Mouse (Mus musculus) left cerebral cortex, adult 2 months (tissue): ENCODE measurements around the gene Pald1. TPM values are rescaled to one million over a fixed set of nuclear protein-coding genes. Genes with fewer than 3 reads are reported as not detected.
A peak's percentile ranks its signal among the peaks of the same experiment; 100 is the strongest.

Experiments used
- DNase-seq, 2 experiments: peaks; one replicate each; pipeline ENCODE4 v3.0.0; 2021 to 2022; ENCODE audit warnings: low spot score in 2 of 2, mixed read lengths in 1 of 2; ENCODE audit errors: extremely low spot score in 1 of 2
- H3K27ac ChIP-seq: fragments of 200-600 bp; 2 replicates; pipeline ENCODE4 v1.8.1; 2022
- H3K4me3 ChIP-seq: fragments of 200-600 bp; 2 replicates; pipeline ENCODE4 v1.8.1; 2022
- CTCF ChIP-seq: fragments of 200-600 bp; IDR thresholded peaks from 2 replicates; pipeline ENCODE4 v1.8.1; 2022; ENCODE audit warnings: antibody characterized with exemption, mild to moderate bottlenecking, moderate library complexity
- intact Hi-C: fragments of 180-260 bp; cut with DNase I; formaldehyde crosslinking; loops from one replicate; pipeline ENCODE4 v1.15.1; 2025
- total RNA-seq, 2 experiments: library from RNA; stranded (reverse); gene quantifications; 2 replicates each; pipeline ENCODE4 v1.2.3; 2021

Pald1 gene
- total RNA-seq, 2 experiments from 2014 or later: 8.1 to 8.3 TPM

- DNase-seq: peak; percentile 65 to 80
- peak; percentile 95 for TF ChIP-seq CTCF
- intact Hi-C loops: loop anchor here (1.0 kb wide), 1 partner anchor 58 kb away; no protein-coding TSS in a partner anchor
Observed at GRCm38 (mm10) chr10:61341557-61341956, 41.8 kb downstream of the Pald1 start.

DNA sequence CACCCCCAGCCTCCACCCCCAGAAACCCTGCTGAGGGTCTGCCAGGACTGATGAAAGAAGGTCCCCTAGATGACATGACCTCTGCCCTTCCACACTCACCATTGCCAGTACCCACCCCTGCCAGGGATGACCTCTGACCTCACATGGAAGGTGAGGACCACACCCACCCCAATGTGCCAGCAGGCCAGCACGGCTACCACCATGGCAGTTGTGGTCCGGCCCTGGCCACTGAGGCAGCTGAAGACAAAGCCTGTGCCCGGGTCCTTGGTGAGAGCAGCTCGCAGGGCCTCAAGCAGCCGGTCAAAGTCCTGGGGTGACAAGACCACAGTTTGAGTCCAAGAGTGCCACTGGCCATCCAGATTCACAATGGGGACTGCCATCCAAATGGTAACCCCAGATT, 42.3 kb downstream of the Pald1 start:
- H3K27ac ChIP-seq: no peak overlapping the region
- intact Hi-C loops: loop anchor here (1.0 kb wide), 1 partner anchor 58 kb away; no protein-coding TSS in a partner anchor
- H3K4me3 ChIP-seq: no peak overlapping the region
- DNase-seq: no peak
- no peak for TF ChIP-seq CTCF

More at GRCm38 (mm10) chr10:61341557-61341956, 41.8 kb downstream of the Pald1 start:
- Histone ChIP-seq H3K4me3 (no peak overlapping the region), H3K27ac (no peak overlapping the region)

GRCm38 (mm10) chr10:61340247-61340646, 43.1 kb downstream of the Pald1 start:
- intact Hi-C loops: no loop called here
- no peak for DNase-seq

GRCm38 (mm10) chr10:61339216-61339615, 44.1 kb downstream of the Pald1 start:
- intact Hi-C loops: loop anchor here (5.0 kb wide), 1 partner anchor 62 kb away; no protein-coding TSS in a partner anchor
- TF ChIP-seq CTCF: peak; percentile 11; the same call in 1 of the 2 replicates
- Histone ChIP-seq H3K27ac (no peak overlapping the region), H3K4me3 (no peak overlapping the region)
- DNase-seq: no peak

More at GRCm38 (mm10) chr10:61340247-61340646, 43.1 kb downstream of the Pald1 start:
- Histone ChIP-seq H3K4me3 (no peak overlapping the region), H3K27ac (no peak overlapping the region)
- TF ChIP-seq CTCF: no peak

DNA sequence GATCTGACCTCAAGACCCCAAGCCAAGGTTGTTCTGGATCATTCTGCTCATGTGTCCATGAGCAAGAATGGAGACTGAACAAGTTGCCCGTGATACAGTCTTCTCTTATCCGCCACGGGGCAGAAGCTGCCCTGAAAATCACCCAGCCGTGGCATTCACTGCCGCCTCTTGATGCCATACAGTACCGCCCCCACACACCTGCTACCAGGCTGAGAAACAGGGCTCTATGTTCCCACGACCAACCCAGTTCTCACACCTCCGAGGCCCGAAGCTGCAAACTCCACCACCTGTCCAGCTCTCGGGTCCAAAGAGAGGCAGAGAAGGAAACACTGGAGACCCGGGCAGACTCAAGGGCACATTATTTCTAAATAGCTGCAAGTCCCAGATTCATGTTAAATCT, 45.7 kb downstream of the Pald1 start:
- intact Hi-C loops: loop anchor here (5.0 kb wide), 1 partner anchor 60 kb away; no protein-coding TSS in a partner anchor
- Histone ChIP-seq H3K4me3 (no peak overlapping the region), H3K27ac (no peak overlapping the region)
- TF ChIP-seq CTCF: no peak
- DNase-seq: peak in 1 of 2 experiments; percentile 29

DNA sequence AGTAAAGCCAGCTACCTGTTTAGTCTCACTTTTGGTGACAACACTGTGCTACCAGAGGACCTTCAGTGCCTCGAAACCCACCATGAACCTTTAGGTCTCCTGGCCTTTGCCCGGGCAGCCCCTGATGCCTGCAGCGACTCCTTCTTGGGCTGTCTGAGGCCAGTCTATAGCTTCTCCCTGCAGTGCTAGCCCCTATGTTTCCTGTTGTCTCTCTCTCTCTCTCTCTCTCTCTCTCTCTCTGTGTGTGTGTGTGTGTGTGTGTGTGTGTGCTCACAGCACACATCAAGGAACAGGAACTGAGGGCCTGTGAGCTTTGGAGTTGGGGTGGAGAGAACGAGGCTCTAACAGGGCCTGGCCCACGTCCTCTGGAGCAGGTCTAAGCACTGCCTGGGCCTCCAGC, 46.7 kb downstream of the Pald1 start:
- intact Hi-C loops: loop anchor here (1.0 to 5.0 kb wide), 2 partner anchors 59 to 137 kb away; no protein-coding TSS in a partner anchor
- DNase-seq: no peak
- Histone ChIP-seq H3K4me3 (no peak overlapping the region), H3K27ac (no peak overlapping the region)
- TF ChIP-seq CTCF: no peak

GRCm38 (mm10) chr10:61336137-61336536, 47.2 kb downstream of the Pald1 start:
- DNase-seq: peak; percentile 69 to 82
- H3K4me3 ChIP-seq: no peak overlapping the region
- H3K27ac ChIP-seq: no peak overlapping the region
- intact Hi-C loops: loop anchor here (1.0 to 5.0 kb wide), 2 partner anchors 59 to 137 kb away; no protein-coding TSS in a partner anchor
- TF ChIP-seq CTCF: peak; percentile 64

- Histone ChIP-seq H3K27ac (no peak overlapping the region), H3K4me3 (no peak overlapping the region)
- TF ChIP-seq CTCF: no peak
- intact Hi-C loops: no loop called here
- DNase-seq: no peak
Observed at GRCm38 (mm10) chr10:61334545-61334944, 48.8 kb downstream of the Pald1 start.

- Histone ChIP-seq H3K4me3 (no peak overlapping the region), H3K27ac (no peak overlapping the region)
- no peak for TF ChIP-seq CTCF
- intact Hi-C loops: no loop called here
- DNase-seq: peak; percentile 31 to 73
Observed at GRCm38 (mm10) chr10:61331046-61331445, 52.3 kb downstream of the Pald1 start.

GRCm38 (mm10) chr10:61328927-61329326, 54.4 kb downstream of the Pald1 start:
- Histone ChIP-seq H3K4me3 (no peak overlapping the region), H3K27ac (no peak overlapping the region)
- intact Hi-C loops: no loop called here
- TF ChIP-seq CTCF: no peak
- no peak for DNase-seq

DNA sequence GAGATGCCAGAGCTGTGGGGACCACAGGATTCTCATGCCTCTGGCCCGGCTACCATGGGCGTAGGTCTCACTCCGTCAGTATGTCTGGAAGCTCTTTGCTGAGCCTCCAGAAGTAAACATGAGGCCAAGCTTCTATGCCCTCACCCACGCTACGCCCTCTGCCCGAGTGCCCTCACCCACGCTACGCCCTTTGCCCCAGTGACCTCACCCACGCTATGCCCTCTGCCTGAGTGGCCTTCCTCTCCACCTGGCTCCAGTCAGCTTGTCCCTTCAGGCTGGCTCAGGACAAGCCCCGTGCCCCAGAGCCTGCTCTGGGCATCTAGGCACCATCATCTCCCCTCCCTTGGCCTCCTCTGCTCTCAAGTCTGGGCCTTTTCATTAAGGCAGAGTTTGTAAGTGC, 55.8 kb downstream of the Pald1 start:
- Histone ChIP-seq H3K27ac (no peak overlapping the region), H3K4me3 (no peak overlapping the region)
- intact Hi-C loops: no loop called here
- no peak for DNase-seq
- TF ChIP-seq CTCF: no peak

DNA sequence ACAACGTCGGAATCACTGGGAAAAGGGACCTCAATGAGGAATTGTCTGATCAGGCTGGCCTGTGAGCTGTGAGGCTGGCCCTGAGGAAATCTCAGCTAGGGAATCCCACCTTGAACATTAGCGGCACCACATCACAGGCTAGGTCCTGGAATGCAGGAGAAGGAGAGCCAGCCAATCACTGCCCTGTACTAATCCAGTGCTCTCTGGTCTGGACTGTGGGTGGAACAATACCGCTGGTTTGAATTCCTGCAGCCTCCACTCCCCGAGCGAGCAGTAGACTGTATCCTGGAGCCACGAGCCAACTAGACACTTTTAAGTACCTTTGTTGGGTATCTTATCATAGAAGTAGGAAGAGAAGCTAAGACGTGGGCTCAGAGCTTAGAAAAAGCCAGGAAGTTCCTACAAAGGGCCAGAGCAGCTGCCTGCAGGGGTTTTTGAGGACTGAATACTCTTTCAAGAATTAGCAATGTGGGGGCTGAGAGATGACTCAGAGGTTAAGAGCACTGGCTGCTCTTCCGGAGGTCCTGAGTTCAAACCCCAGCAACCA, 57.5 kb downstream of the Pald1 start:
- intact Hi-C loops: no loop called here
- no peak for DNase-seq
- H3K27ac ChIP-seq: no peak overlapping the region
- TF ChIP-seq CTCF: no peak
- H3K4me3 ChIP-seq: no peak overlapping the region

DNA sequence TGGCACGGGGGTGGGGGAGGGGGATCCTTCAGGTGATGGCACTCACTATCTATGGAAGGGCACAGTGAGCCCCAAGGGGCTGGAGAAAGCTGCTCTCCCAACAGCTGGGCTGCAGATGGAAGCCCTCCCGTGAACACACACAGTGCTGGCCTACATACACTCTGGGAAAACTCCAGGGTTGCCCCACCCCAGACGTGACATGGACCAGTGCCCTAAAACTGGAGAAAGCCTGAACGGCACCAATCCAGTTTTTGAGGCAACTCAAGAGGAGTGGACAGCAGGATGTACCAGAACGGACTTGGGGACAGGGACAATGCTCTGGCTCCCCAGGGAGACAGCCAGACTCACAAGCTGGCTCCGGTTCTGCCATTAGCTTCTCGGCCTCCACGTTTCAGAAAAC, 58.6 kb downstream of the Pald1 start:
- Histone ChIP-seq H3K4me3 (no peak overlapping the region), H3K27ac (no peak overlapping the region)
- DNase-seq: no peak
- intact Hi-C loops: no loop called here
- TF ChIP-seq CTCF: no peak
